Mouse (Mus musculus): Measurements from ENCODE around the gene Lrrc75b.

DNA sequence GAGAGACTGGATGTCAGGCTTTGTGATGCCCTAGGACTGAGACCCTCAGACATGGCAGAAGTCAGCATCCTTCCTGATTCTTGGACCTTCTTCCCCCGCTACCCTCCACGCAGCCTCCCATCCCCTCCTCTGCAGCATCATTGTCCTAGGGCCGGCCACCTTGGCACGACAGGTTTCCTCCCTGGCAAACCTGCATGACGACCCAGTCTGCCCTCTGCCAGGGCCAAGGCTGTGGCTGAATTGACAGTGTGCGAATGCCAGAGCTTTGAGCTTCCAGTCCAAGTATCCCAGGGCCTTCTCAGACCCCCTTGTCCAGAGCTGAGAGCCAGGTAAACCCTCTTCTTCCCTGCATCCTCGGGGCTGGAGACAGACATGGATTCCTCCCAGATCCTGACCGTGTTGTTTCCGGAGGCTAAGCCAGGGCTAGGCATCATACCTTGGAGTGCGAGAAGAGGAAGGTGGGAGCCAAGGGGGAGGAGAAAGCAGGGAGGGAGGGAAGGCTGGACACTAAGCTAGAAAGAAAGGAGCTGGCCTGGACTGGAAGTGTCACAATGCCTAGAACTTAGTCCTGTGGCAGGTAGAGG is 1.0 kb upstream of the Lrrc75b start, which contains the start of gene Ggt1:
- no peak for TF ChIP-seq CTCF (IDR thresholded peaks at IDR 0.05 in 2 of 3, conservative IDR thresholded peaks at IDR 0.05 in 1 of 3; ENCODE audit: control insufficient read depth in 1 of 3, insufficient read depth in 1 of 3, low read depth in 2 of 3, low read length in 3 of 3, poor library complexity in 1 of 3, severe bottlenecking in 1 of 3)
- no peak for TF ChIP-seq MAZ (IDR thresholded peaks at IDR 0.05; ENCODE audit: low read depth, low read length)
- no peak for TF ChIP-seq POLR2A (IDR thresholded peaks at IDR 0.05; ENCODE audit: control insufficient read depth in 1 of 2, insufficient read depth in 1 of 2, low read depth in 1 of 2, low read length in 2 of 2, poor library complexity in 1 of 2)
- no peak for TF ChIP-seq USF1 (IDR thresholded peaks at IDR 0.05; ENCODE audit: low read depth, low read length)
- TF ChIP-seq ZMIZ1 (IDR thresholded peaks at IDR 0.05; ENCODE audit: low read depth, low read length): no peak
- no peak for TF ChIP-seq ZNF384 (IDR thresholded peaks at IDR 0.05; ENCODE audit: low read depth, low read length)
- TF ChIP-seq EP300 (IDR thresholded peaks at IDR 0.05; ENCODE audit: low read depth in 1 of 2, low read length in 2 of 2): no peak
- TF ChIP-seq CHD2 (IDR thresholded peaks at IDR 0.05; ENCODE audit: low read length): no peak
